In genomic region chr2:178023011-178023611, GRCm38 (mm10) we compare ENCODE assay signal across 7 mouse cellular contexts. TPM values are rescaled to one million over a fixed set of nuclear protein-coding genes. Genes with fewer than 3 reads are reported as not detected.
DNase-seq lines count a peak whose midpoint lies in the region; ATAC-seq and TF ChIP-seq lines count a peak whose summit lies in the region.
"Not testable (repeated sequence)": the region's sequence is repeated elsewhere in the genome, so short reads cannot be mapped to it uniquely, and the experiment has no call there.

Gene Zfp971, plus strand, starts transcription at chr2:178023284.

- under 1% methylated on average over 15 of the region's 15 CpGs for WGBS in embryonic facial prominence, embryonic 12.5 days
- 2% methylated on average over 15 of the region's 15 CpGs for WGBS in heart, adult 2 months

- H3K36me3 ChIP-seq in embryonic facial prominence, embryonic 12.5 days; heart, adult 2 months (ENCODE audit: control insufficient read depth, insufficient read depth, low read length): not testable (repeated sequence)

- H3K27me3 ChIP-seq in embryonic facial prominence, embryonic 12.5 days; heart, adult 2 months (ENCODE audit: control insufficient read depth, insufficient read depth, low read length): not testable (repeated sequence)

- not testable (repeated sequence) for ATAC-seq in embryonic facial prominence, embryonic 12.5 days (ENCODE audit: insufficient number of reproducible peaks, insufficient read depth, low FRiP score, low TSS enrichment)

- H3K9me3 ChIP-seq in embryonic facial prominence, embryonic 12.5 days, result not testable (repeated sequence)

- H3K9ac ChIP-seq in embryonic facial prominence, embryonic 12.5 days, result peak within 1 kb of the TSS; percentile 61
- H3K9ac ChIP-seq in heart, adult 2 months (ENCODE audit: low read depth, low read length), result peak within 1 kb of the TSS; percentile 44

- H3K4me2 ChIP-seq in embryonic facial prominence, embryonic 12.5 days (replicated peaks), result peak within 1 kb of the TSS; percentile 50

- DNase-seq in adrenal gland, adult 2 months, result peak; percentile 77
- DNase-seq in heart, adult 2 months, result peak; percentile 70 to 77
- DNase-seq in kidney, adult 18-20 months, result peak; percentile 77
- peak; percentile 24 for DNase-seq in left cerebral cortex, postnatal 4 days
- DNase-seq in mesoderm, embryonic 11.5 days (ENCODE audit: low read depth, low spot score), result peak; percentile 39
- DNase-seq in right cerebral cortex, postnatal 25 days, result peak; percentile 53

- H3K4me3 ChIP-seq in embryonic facial prominence, embryonic 12.5 days, result peak within 1 kb of the TSS; percentile 60
- H3K4me3 ChIP-seq in heart, adult 2 months, result peak within 1 kb of the TSS; percentile 65

- TF ChIP-seq EP300 in heart, adult 2 months (IDR thresholded peaks at IDR 0.05; ENCODE audit: insufficient read depth, low read depth, low read length), result not testable (repeated sequence)

- H3K79me2 ChIP-seq in heart, adult 2 months (replicated peaks; ENCODE audit: control insufficient read depth, insufficient read depth, low read length), result not testable (repeated sequence)

- not testable (repeated sequence) for H3K4me1 ChIP-seq in embryonic facial prominence, embryonic 12.5 days; heart, adult 2 months (ENCODE audit: control insufficient read depth, insufficient read depth, low read length)

- TF ChIP-seq POLR2A in heart, adult 2 months (IDR thresholded peaks at IDR 0.05; ENCODE audit: insufficient read depth, low read depth, low read length), result not testable (repeated sequence)

- intact Hi-C loops in heart, adult 2 months (cut with DNase I); left cerebral cortex, postnatal 4 days (cut with DNase I): not testable (repeated sequence)

- not testable (repeated sequence) for H3K27ac ChIP-seq in embryonic facial prominence, embryonic 12.5 days
- H3K27ac ChIP-seq in heart, adult 2 months, result peak within 1 kb of the TSS; percentile 63

- TF ChIP-seq CTCF in heart, adult 2 months (IDR thresholded peaks at IDR 0.05), result not testable (repeated sequence)

RNA-seq across cellular contexts. Expression of gene Zfp971, which starts in this region (rescaled TPM):
- 10 to 100 TPM; 27.7 to 33.0 TPM for total RNA-seq in adrenal gland, adult 2 months (2021)
- 0.16 TPM in 1 of 2 replicates, not detected in the other for polyA plus RNA-seq in adrenal gland, adult 2 months (2012; rRNA removed)
- 11.4 and 12.8 TPM in 2 replicates for polyA plus RNA-seq in embryonic facial prominence, embryonic 12.5 days (2016; fragmentation: Nextera tagmentation; extraction: Ambion mirVana)
- total RNA-seq in heart, adult 2 months (2021), result 100 to 1,000 TPM in 1 of 2 experiments, 10 to 100 TPM in 1; 99.5 to 124 TPM
- 3.1 and 9.1 TPM in 2 replicates for polyA plus RNA-seq in heart, adult 2 months (2012; rRNA removed)
- 10 to 100 TPM; 22.2 to 26.1 TPM for total RNA-seq in left cerebral cortex, postnatal 4 days (2021)

Comparison
In these comparisons a context has a peak if more than half of its experiments do, and no peak if none do; other contexts are left out.
1. DNase-seq: peak in every context shown above with its lines; median percentile 77 in adrenal gland, adult 2 months; 77 in kidney, adult 18-20 months; 74 in heart, adult 2 months; 53 in right cerebral cortex, postnatal 25 days; 39 in mesoderm, embryonic 11.5 days; 24 in left cerebral cortex, postnatal 4 days.